Mouse (Mus musculus): Measurements from ENCODE around the gene Ap3m1. TPM values are rescaled to one million over a fixed set of nuclear protein-coding genes. Genes with fewer than 3 reads are reported as not detected.

The Ap3m1 gene
- polyA plus RNA-seq, 1 experiment from 2014 or later = 73.2 TPM

DNA sequence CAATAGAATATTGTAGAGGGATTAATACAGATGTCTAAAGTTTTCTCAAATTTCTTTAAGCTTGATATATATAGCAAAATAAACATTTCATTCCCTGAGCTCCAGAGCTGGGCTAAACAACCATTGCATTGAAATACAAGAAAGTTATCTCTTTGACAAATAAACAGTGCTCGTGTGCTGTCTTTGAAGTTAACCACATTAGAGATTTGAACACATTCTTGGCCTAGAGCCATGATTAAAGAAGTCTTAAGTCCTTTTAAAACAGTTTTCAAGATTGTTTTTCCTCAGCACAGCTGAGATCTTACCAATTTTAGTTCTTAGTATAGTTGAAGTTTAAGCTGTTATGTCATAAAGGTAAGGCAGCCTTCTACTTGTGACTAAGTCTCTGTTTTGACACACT is 12.0 kb upstream of the Ap3m1 start:
- no peak for ATAC-seq (ENCODE audit: low FRiP score, low read depth)
- no peak overlapping the region for H3K9ac ChIP-seq
- no peak overlapping the region for H3K4me2 ChIP-seq
- no peaks in the 10 kb centered on the region for H3K4me1 ChIP-seq (replicated peaks)
- 65% methylated on average over 1 of the region's 1 CpGs for WGBS
- no peaks in the 10 kb centered on the region for H3K27me3 ChIP-seq
- H3K36me3 ChIP-seq = no peaks in the 10 kb centered on the region
- no peak overlapping the region for H3K27ac ChIP-seq (replicated peaks)
- no peak overlapping the region for H3K4me3 ChIP-seq
- no peaks in the 10 kb centered on the region for H3K9me3 ChIP-seq

DNA sequence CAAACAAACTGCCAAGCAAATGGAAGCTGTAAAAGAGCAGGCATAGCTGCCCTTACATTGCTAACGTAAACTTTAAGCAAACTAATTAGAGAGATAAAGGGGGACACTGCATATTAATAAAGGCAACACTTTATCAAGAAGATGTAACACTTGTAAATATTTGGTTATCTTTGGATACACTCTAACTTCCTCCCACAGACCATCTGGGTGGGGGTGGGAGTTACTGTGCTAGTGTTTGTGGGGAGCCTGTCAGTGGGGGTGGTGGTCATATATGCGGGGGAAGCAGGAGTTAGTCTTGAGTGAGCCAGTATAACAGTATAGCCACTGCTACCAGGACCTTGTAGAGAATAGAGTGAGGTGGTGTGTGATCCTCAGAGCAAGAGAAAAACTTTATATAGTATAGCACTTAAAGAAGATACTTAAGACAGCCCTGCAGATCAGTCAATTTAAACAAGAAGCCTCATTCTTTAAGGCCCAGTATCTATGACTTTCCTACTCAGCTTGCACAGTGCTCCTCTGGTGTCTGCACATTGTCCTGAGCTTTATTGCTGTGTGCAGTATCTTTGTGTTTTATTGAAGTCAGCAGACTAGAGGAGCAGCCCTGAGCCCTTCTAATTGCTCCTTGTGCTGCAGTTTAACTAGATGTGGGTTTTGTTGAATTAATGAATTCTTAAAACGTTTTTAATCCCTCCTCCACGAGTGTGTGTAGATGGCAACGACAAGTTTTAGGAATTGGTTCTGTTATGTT is 10.6 kb upstream of the Ap3m1 start:
- Histone ChIP-seq H3K9me3 (no peaks in the 10 kb centered on the region), H3K4me2 (no peak overlapping the region), H3K4me1 (replicated peaks) (no peaks in the 10 kb centered on the region), H3K9ac (no peak overlapping the region), H3K27me3 (no peaks in the 10 kb centered on the region), H3K4me3 (no peak overlapping the region), H3K36me3 (no peaks in the 10 kb centered on the region), H3K27ac (replicated peaks) (no peak overlapping the region)
- 80% methylated on average over 5 of the region's 5 CpGs for WGBS
- no peak for ATAC-seq (ENCODE audit: low FRiP score, low read depth)

DNA sequence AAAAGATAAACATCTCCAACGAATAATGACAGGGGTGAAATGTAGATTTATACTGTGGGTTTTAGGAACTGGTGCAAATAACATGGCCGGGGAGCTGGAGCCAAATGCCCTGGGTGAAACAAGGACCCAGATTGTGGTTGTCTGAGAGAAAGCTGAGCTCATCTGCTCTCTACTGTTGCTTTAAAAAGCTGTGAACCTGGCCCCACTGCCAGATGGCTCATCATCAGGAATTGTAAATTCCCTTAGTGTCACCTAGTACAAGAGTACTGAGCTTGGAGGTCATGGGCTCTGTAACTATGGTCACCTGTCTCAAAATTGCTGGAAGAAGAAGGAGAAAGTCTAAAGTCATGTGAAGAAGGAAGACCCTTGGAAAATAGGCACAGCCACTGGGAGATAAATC is 6.7 kb upstream of the Ap3m1 start:
- H3K4me3 ChIP-seq = no peak overlapping the region
- H3K36me3 ChIP-seq = no peaks in the 10 kb centered on the region
- no peaks in the 10 kb centered on the region for H3K4me1 ChIP-seq (replicated peaks)
- ATAC-seq (ENCODE audit: low FRiP score, low read depth) = no peak
- no peaks in the 10 kb centered on the region for H3K9me3 ChIP-seq
- H3K4me2 ChIP-seq = no peak overlapping the region
- no peak overlapping the region for H3K27ac ChIP-seq (replicated peaks)
- 96% methylated on average over 2 of the region's 2 CpGs for WGBS
- H3K27me3 ChIP-seq = no peaks in the 10 kb centered on the region
- no peak overlapping the region for H3K9ac ChIP-seq

DNA sequence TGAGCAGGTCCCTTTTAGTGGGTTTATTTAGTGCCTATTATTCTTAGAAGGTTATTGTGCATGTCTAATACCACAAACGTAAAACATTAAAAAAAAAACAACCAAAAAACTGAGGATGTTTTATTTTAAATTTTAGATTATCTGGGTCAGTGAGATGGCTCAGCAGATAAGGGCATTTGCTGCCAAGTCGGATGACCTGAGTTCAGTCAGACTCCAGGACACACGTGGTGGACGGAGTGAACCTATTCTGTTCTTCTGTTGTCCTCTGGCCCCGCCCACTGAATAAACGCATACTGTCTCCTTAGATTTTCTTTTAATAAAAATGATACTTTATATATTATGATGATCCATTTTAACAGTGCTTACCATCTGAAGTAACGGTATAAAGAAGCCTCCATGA is 1.3 kb upstream of the Ap3m1 start:
- 47% methylated on average over 7 of the region's 7 CpGs for WGBS
- H3K4me3 ChIP-seq = peak overlapping the region; percentile 95; the same call in 1 of the 2 replicates

DNA sequence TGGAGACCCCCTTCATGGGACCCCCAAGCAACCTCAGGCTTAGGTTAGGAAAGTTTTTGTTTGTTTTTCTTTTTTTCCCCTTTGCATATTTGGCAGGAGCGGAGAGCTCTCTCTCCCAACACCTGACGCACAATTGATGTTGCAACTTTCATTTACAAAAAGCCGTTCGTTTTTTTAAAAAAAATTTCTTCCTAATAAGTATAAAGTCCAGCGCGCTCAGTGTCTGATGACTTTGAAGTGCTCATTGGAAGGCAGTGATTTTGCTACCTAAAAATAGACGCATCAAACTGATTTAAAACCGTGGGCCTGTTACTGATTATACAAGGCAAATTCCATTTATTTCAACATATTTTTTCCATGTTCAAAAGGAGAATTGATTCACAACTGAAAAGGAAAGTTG is 843 bp upstream of the Ap3m1 start:
- no peak overlapping the region for H3K27ac ChIP-seq (replicated peaks)
- no peak for ATAC-seq (ENCODE audit: low FRiP score, low read depth)

More for the DNA sequence above, 1.3 kb upstream of the Ap3m1 start:
- peaks cover 16% of the 10 kb centered on the region for H3K4me1 ChIP-seq (replicated peaks)
- no peaks in the 10 kb centered on the region for H3K27me3 ChIP-seq
- no peaks in the 10 kb centered on the region for H3K36me3 ChIP-seq
- H3K4me2 ChIP-seq = peak overlapping the region; percentile 82
- H3K27ac ChIP-seq (replicated peaks) = no peak overlapping the region
- ATAC-seq (ENCODE audit: low FRiP score, low read depth) = no peak
- no peaks in the 10 kb centered on the region for H3K9me3 ChIP-seq
- no peak overlapping the region for H3K9ac ChIP-seq

DNA sequence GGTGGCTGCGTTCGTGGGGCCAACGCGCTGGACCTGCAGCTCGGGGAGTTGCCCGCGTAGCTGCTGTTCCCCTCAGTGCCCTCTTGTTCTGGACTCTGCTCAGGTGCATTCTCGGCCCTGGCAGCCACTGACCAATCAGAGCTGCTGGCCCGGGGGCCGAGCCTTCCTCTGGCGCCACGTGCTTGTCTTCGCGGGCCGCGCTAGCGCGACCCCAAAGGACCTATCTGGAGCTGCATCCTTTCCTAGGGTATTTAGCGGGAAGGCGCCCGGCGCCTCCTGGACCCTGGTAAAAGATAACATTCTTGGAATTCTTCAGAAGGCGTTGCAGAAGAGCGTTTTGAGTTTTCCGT is 448 bp upstream of the Ap3m1 start:
- peak overlapping the region; percentile 82 for H3K4me2 ChIP-seq
- no peaks in the 10 kb centered on the region for H3K27me3 ChIP-seq
- H3K4me1 ChIP-seq (replicated peaks) = peaks cover 16% of the 10 kb centered on the region
- no peaks in the 10 kb centered on the region for H3K9me3 ChIP-seq
- no peaks in the 10 kb centered on the region for H3K36me3 ChIP-seq
- under 1% methylated on average over 25 of the region's 25 CpGs for WGBS
- peak; percentile 80 for ATAC-seq (ENCODE audit: low FRiP score, low read depth)
- H3K9ac ChIP-seq = peak overlapping the region; percentile 85
- peak overlapping the region; percentile 96 for H3K27ac ChIP-seq (replicated peaks)
- peak overlapping the region; percentile 95 for H3K4me3 ChIP-seq

More for the DNA sequence above, 843 bp upstream of the Ap3m1 start:
- H3K9me3 ChIP-seq = no peaks in the 10 kb centered on the region
- H3K36me3 ChIP-seq = no peaks in the 10 kb centered on the region
- H3K4me1 ChIP-seq (replicated peaks) = peaks cover 16% of the 10 kb centered on the region
- peak overlapping the region; percentile 82 for H3K4me2 ChIP-seq
- peak overlapping the region; percentile 95 for H3K4me3 ChIP-seq
- 9% methylated on average over 8 of the region's 8 CpGs for WGBS
- no peaks in the 10 kb centered on the region for H3K27me3 ChIP-seq
- H3K9ac ChIP-seq = peak overlapping the region; percentile 85

DNA sequence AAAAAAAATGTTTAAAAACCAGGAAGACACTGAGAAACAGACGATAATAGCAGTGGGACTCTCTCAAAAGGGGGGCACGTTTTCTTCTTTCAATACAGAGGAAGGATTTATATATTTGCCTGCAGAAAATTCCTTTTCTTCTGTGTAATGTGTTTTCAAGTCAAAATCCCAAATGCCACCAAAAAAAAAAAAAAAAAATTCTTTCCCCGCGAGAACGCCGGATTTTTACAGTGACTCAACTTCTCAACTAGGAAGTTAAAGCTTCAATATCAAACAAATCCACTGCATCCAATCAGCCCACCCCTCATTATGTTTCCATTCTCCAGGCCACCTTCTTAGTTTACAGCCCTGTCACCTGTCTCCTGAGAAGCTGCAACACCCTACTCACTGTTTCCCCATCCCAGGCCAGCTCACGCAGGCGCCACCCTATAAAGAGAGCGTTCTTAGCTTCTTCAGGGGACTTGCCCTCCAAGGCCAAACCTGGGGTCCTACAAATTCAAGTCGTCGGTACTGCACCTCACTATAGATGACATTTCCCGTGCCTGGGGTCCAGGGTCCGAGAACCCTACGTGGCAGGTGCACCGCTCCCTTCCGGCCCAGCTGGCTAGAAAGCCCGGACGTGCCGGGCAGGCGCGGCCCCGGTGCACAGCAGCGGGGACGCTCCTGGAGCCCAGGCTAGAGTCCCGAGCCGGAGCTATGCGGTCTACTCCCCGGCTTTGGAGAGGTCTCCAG is 762 bp downstream of the Ap3m1 start:
- no peaks in the 10 kb centered on the region for H3K9me3 ChIP-seq
- H3K4me2 ChIP-seq = peak overlapping the region; percentile 82
- no peak for ATAC-seq (ENCODE audit: low FRiP score, low read depth)
- H3K36me3 ChIP-seq = no peaks in the 10 kb centered on the region
- peak overlapping the region; percentile 85 for H3K9ac ChIP-seq
- H3K27ac ChIP-seq (replicated peaks) = peak overlapping the region; percentile 96
- 9% methylated on average over 28 of the region's 28 CpGs for WGBS
- H3K27me3 ChIP-seq = no peaks in the 10 kb centered on the region
- peaks cover 16% of the 10 kb centered on the region for H3K4me1 ChIP-seq (replicated peaks)
- peak overlapping the region; percentile 95 for H3K4me3 ChIP-seq

DNA sequence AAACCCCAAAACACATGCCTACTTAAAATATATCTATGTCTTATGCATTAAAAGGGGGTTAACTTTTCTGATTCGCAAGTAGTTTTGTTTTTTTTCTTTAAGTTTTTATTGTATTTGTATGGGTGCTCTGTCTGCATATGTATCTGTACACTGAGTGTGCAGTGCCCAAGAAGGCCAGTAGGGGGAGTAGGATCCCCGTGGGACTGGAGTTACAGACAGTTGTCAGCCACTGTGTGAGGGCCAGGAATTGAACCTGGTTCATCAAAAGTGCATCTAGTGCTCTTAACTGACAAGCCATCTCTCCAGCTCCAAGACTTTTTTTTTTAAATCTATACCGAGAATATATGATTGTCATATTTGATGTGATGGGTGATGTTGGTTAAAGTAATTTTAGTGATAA is 1.6 kb downstream of the Ap3m1 start:
- Histone ChIP-seq H3K9ac (no peak overlapping the region), H3K27ac (replicated peaks) (no peak overlapping the region), H3K36me3 (no peaks in the 10 kb centered on the region), H3K4me1 (replicated peaks) (peaks cover 16% of the 10 kb centered on the region), H3K27me3 (no peaks in the 10 kb centered on the region), H3K4me2 (peak overlapping the region; percentile 82), H3K4me3 (peak overlapping the region; percentile 95), H3K9me3 (no peaks in the 10 kb centered on the region)
- ATAC-seq (ENCODE audit: low FRiP score, low read depth) = no peak
- WGBS = 71% methylated on average over 3 of the region's 3 CpGs

DNA sequence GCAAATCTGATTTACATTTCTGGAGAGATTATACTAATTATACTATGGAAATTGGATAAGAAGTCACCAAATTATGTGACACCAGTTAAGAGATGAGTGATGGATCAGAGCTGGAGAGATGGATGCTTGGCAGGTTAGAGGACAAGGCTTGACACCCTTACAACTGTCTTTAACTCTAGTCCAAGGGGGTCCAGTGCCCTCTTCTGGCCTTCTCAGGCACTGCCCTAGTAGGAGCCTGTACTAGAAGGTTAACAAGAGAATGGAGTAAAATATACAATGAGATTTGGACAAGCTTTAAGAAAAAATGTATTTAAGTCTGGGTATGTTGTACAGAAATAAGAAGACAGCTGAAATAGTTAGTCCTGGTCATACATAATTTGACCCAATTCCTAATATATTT is 3.4 kb downstream of the Ap3m1 start:
- Histone ChIP-seq H3K4me2 (no peak overlapping the region), H3K9me3 (no peaks in the 10 kb centered on the region), H3K4me3 (no peak overlapping the region), H3K27ac (replicated peaks) (no peak overlapping the region), H3K27me3 (no peaks in the 10 kb centered on the region), H3K36me3 (peaks cover 3% of the 10 kb centered on the region), H3K9ac (no peak overlapping the region), H3K4me1 (replicated peaks) (peaks cover 16% of the 10 kb centered on the region)
- no peak for ATAC-seq (ENCODE audit: low FRiP score, low read depth)

DNA sequence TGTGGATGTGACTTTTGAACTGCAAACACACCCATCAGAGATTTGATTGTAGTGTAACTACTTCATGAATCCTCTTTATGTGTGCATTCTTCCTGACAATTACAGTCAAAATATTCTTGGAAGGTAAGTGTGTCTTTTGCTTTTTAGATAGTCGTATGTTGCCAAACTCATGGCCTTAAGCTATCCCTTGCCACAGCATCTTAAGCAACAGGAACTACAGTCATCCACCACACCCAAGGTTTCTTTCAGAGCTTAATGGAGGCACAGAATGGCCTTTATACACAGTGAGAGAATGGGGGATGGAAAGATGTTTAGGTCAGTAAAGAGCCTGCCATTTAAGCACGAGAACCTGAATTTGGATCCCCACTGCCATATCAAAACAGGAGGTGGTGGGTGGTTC is 4.5 kb downstream of the Ap3m1 start:
- Histone ChIP-seq H3K27ac (replicated peaks) (no peak overlapping the region), H3K4me2 (no peak overlapping the region), H3K4me1 (replicated peaks) (peaks cover 10% of the 10 kb centered on the region), H3K9ac (no peak overlapping the region), H3K36me3 (peaks cover 6% of the 10 kb centered on the region), H3K4me3 (no peak overlapping the region), H3K27me3 (no peaks in the 10 kb centered on the region), H3K9me3 (no peaks in the 10 kb centered on the region)
- WGBS = 86% methylated on average over 2 of the region's 2 CpGs
- no peak for ATAC-seq (ENCODE audit: low FRiP score, low read depth)

DNA sequence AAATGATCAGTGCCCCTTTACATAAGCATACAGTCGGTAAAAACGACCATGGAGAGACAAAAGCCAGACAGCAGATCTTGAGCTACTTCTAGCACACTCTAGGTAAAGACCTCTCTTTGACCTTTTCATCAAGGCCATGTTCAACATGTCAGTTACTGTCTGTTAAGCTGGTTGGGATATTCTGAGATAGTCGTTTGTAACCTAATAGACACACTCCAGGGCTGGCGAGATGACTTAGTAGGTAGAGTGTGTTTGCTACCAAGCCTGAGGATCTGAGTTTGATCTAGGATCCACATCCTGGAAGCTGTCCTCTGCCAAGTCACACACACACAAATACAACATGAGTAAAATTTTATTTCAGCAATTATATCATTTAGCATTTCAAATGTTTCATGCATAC is 12.7 kb downstream of the Ap3m1 start:
- no peak overlapping the region for H3K9ac ChIP-seq
- H3K4me1 ChIP-seq (replicated peaks) = no peaks in the 10 kb centered on the region
- H3K36me3 ChIP-seq = peaks cover 43% of the 10 kb centered on the region
- H3K4me3 ChIP-seq = no peak overlapping the region
- no peaks in the 10 kb centered on the region for H3K27me3 ChIP-seq
- H3K9me3 ChIP-seq = no peaks in the 10 kb centered on the region
- no peak overlapping the region for H3K27ac ChIP-seq (replicated peaks)
- no peak for ATAC-seq (ENCODE audit: low FRiP score, low read depth)
- WGBS = 91% methylated on average over 4 of the region's 4 CpGs
- no peak overlapping the region for H3K4me2 ChIP-seq

DNA sequence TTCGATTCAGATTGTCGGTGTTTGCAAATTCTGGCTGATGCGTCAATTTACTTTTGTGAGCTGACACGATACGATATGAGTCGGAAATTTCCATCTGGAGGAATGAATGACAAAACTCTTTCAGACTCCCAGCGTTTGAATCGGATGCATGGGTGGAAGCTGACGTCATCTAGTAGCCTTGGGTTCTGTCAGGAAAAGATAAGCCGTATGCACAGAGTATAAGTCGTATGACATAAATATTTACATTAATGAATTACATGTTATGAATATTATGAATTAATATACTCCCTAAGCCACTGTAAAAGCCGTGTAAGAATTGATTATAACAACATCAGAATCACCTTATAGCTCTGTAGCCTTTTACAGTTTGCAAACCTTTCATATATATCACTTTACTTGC is 13.2 kb downstream of the Ap3m1 start:
- H3K4me3 ChIP-seq = no peak overlapping the region
- peaks cover 45% of the 10 kb centered on the region for H3K36me3 ChIP-seq
- ATAC-seq (ENCODE audit: low FRiP score, low read depth) = no peak
- 95% methylated on average over 12 of the region's 12 CpGs for WGBS
- H3K9ac ChIP-seq = no peak overlapping the region
- H3K27ac ChIP-seq (replicated peaks) = no peak overlapping the region
- H3K9me3 ChIP-seq = no peaks in the 10 kb centered on the region
- no peaks in the 10 kb centered on the region for H3K4me1 ChIP-seq (replicated peaks)
- H3K27me3 ChIP-seq = no peaks in the 10 kb centered on the region
- no peak overlapping the region for H3K4me2 ChIP-seq

Measured in hindbrain, embryonic 15.5 days (tissue).